Mouse (Mus musculus) neutrophil, adult 65 days (primary cell): Measurements from ENCODE around the gene Olfr518. TPM values are rescaled to one million over a fixed set of nuclear protein-coding genes. Genes with fewer than 3 reads are reported as not detected.

Experiments
- total RNA-seq: library from RNA; stranded (reverse); gene quantifications from 2 replicates; pipeline ENCODE4 v1.2.4, GENCODE M21; 2023

Olfr518 gene
- total RNA-seq, result not detected in 2 replicates

GRCm38 (mm10) chr7:108884906-108885305 lies at the start of gene Olfr518:
TSS of gene Olfr518 (minus strand) at chr7:108885006.

GRCm38 (mm10) chr7:108933794-108934731 lies 49.3 kb upstream of the Olfr518 start, which contains the start of gene Eif3f:
TSS of gene Eif3f (plus strand) at chr7:108934417.

GRCm38 (mm10) chr7:108929726-108930393 lies 45.1 kb upstream of the Olfr518 start, which contains the start of gene Nlrp10:
TSS of gene Nlrp10 (minus strand) at chr7:108930178.

DNA sequence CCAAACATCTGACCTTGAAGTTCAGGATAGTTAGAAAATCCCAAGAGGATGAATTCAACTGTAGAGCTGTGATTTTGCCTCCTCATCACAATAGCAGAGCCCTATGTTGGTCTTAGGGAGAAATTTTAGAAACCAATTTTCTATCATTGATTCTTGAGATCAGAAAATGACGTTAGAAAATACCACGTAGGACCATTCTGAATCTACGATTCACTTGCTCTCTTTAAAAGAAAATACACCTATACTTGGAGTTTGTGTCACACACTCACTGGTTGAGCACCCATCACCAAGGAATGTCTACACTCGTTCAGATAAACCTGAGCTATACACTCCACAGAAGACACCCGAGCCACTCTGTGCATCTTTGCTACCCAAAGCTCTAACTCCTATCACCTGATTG lies 9.5 kb upstream of the Olfr518 start, which contains the start of gene Olfr519:
Gene Olfr519 (minus strand): TSS at position 101 of the 400 bp plus-strand sequence.

DNA sequence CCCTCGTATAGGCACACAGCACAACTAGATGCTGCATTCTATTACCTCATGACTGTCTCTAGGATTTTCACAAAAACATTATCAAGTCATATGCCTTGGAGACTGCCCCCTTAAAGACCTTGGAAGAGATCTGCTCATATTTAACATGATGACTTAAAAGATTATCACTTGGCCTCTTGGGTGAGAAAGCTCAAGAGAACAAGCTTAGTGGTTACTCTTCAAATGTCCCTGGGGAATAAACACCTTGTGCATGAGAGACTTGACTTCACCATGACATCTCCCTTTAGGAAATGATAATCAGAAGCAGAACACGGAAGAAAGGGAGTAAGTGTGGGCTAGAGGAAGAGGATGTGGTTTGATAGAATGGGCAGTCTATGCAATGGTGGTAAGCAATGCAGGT lies 12.5 kb downstream of the Olfr518 start, which contains the start of gene Olfr517:
Gene Olfr517 (minus strand): TSS at position 101 of the 400 bp plus-strand sequence.

DNA sequence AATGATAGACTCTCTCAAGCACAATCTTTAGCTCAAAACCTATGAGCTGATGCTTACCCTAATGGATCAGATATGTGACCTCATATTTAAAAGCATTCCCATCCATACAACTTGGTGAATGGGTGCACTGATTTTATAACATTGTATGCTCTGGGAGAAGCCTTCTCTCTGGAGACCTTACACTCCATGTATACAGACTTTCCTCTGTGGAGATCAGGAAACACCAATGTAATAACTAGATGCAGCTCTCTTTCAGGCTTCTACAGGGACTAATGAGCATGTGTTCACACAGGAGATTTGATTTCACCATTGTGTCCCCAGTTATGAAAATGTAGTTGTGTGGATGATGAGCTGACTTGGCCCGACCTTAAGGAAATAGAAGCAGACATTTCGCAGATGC lies 34.4 kb downstream of the Olfr518 start, which contains the start of gene Olfr516:
Gene Olfr516 (minus strand): TSS at position 101 of the 400 bp plus-strand sequence.

Other genes with a start within 250 kb of the Olfr518 start
- gene Olfr509, start 233.1 kb downstream of the Olfr518 start, total RNA-seq, result not detected in 2 replicates
- not detected in 2 replicates for gene Olfr510, start 218.6 kb downstream of the Olfr518 start, total RNA-seq
- gene Olfr512, start 171.7 kb downstream of the Olfr518 start, total RNA-seq, result not detected in 2 replicates
- not detected in 2 replicates for gene Olfr513, start 134.0 kb downstream of the Olfr518 start, total RNA-seq
- not detected in 2 replicates for gene Olfr514, start 59.0 kb downstream of the Olfr518 start, total RNA-seq
- not detected in 2 replicates for gene Olfr516, start 34.5 kb downstream of the Olfr518 start, total RNA-seq
- not detected in 2 replicates for gene Olfr517, start 12.6 kb downstream of the Olfr518 start, total RNA-seq
- gene Olfr519, start 9.4 kb upstream of the Olfr518 start, total RNA-seq, result not detected in 2 replicates
- gene Nlrp10, start 45.2 kb upstream of the Olfr518 start, total RNA-seq, result 0.09 and 0.11 TPM in 2 replicates
- gene Eif3f, start 49.4 kb upstream of the Olfr518 start, total RNA-seq, result 102 and 104 TPM in 2 replicates
- 0.35 TPM in 1 of 2 replicates, not detected in the other for gene Tub, start 65.3 kb upstream of the Olfr518 start, total RNA-seq
- 0.43 and 0.66 TPM in 2 replicates for gene Ric3, start 198.3 kb upstream of the Olfr518 start, total RNA-seq